Mouse (Mus musculus): ENCODE results near the gene Tmem39a. TPM values are rescaled to one million over a fixed set of nuclear protein-coding genes. Genes with fewer than 3 reads are reported as not detected.

Tmem39a gene
- total and polyA plus RNA-seq, 3 experiments: 52.3 to 137 (median 61.9) TPM

DNA sequence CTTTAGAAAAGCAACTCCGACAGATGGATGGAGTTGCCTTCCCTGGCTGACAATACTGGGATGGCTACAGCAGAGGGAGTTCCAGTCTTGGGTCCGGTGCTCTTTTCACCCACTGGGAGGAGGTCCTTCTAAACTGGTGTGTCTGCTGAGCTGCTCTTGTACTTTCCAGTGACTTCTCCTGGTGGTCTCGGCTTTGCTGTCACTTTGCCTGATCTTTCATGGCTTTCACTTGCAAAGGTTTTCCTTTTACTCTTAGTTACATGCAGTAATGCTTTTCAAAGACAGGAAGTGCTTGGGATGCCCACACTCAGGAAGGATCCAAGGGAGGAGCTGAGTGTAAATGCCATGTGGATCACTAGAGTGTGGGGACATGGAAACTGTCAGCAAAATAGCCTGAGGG, 33.0 kb downstream of the Tmem39a start:
- H3K9me3 ChIP-seq (replicated peaks; ENCODE audit: low read length): no peaks in the 10 kb centered on the region
- no peak overlapping the region for H3K27ac ChIP-seq (ENCODE audit: insufficient read depth, low read depth)
- no peaks in the 10 kb centered on the region for H3K79me2 ChIP-seq (replicated peaks; ENCODE audit: control insufficient read depth, extremely low read depth, insufficient read depth, poor library complexity, severe bottlenecking)
- in situ Hi-C loops (cut with MboI; ENCODE audit: low pct_ligation_motif_present, low pct_unique_long_range_greater_than_20kb, low sequenced_read_pairs): no loop called here
- peaks cover 39 to 78% of the 10 kb centered on the region in 2 experiments for H3K36me3 ChIP-seq (replicated peaks in 1 of 2; ENCODE audit: control insufficient read depth in 1 of 2, insufficient read depth in 1 of 2, low read length in 1 of 2)
- H3K4me2 ChIP-seq (ENCODE audit: insufficient read depth, low read depth, poor library complexity, severe bottlenecking): no peak overlapping the region
- H3K4me1 ChIP-seq (ENCODE audit: control insufficient read depth in 1 of 2, insufficient read depth in 2 of 2): peaks cover 3 to 16% of the 10 kb centered on the region in 2 experiments; a peak in 3 of 4 replicates
- TF ChIP-seq MYC (IDR thresholded peaks at IDR 0.05; ENCODE audit: low read depth, low read length) (no peak), CHD2 (IDR thresholded peaks at IDR 0.05; ENCODE audit: low read length) (no peak), EP300 (IDR thresholded peaks at IDR 0.05; ENCODE audit: low read length) (no peak), ZMIZ1 (IDR thresholded peaks at IDR 0.05; ENCODE audit: low read depth, low read length) (no peak), TBP (conservative IDR thresholded peaks at IDR 0.05; ENCODE audit: low read depth, low read length) (no peak), JUN (IDR thresholded peaks at IDR 0.05; ENCODE audit: insufficient read depth, low read depth, low read length) (no peak), MAZ (IDR thresholded peaks at IDR 0.05; ENCODE audit: low read depth, low read length) (no peak), RAD21 (IDR thresholded peaks at IDR 0.05; ENCODE audit: low read depth, low read length) (no peak), UBTF (IDR thresholded peaks at IDR 0.05; ENCODE audit: low read depth, low read length) (no peak)
- dilution Hi-C loops (cut with MboI; ENCODE audit: extremely low pct_ligation_motif_present, extremely low pct_unique_long_range_greater_than_20kb, low sequenced_read_pairs): no loop called here
- H3K9ac ChIP-seq (ENCODE audit: insufficient read depth, low read depth): no peak overlapping the region
- no peak overlapping the region for H3K4me3 ChIP-seq (replicated peaks in 1 of 3; ENCODE audit: low read depth in 2 of 3, low read length in 2 of 3, poor library complexity in 1 of 3)
- DNase-seq (ENCODE audit: extremely low read depth): no peak
- no peaks in the 10 kb centered on the region for H3K27me3 ChIP-seq (replicated peaks)

DNA sequence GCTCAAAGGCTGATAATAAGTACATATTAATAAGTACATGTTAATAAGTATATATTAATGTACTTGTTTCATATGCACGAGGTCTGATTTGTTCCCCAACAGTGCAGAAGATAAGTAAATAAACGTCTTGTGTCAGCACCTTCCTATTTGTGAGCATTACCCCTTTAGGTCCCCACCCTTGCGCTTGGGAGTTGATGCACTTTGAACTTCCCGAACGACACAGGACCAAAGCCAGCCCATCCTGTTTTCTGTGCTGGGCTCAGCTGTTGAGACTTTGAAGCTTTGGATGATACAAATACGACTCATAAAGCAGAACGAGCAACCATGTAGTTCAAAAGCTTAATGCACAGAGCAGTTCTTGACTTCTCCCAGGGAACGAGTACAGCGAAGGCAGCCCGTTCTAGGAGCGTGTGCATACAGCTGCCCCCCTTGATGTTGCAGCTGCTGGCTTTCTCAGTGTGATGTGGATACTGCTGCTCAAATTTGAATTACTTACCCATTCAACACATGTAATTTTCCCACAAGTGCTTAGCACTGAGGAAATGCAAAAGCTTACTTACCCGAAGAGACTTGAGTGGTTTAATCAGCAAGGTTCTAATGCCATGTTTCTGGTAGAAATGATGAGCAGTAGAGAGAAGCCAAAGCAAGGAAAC, 33.7 kb downstream of the Tmem39a start:
- dilution Hi-C loops (cut with MboI; ENCODE audit: extremely low pct_ligation_motif_present, extremely low pct_unique_long_range_greater_than_20kb, low sequenced_read_pairs): no loop called here
- H3K4me1 ChIP-seq (ENCODE audit: control insufficient read depth in 1 of 2, insufficient read depth in 2 of 2): peaks cover 3 to 10% of the 10 kb centered on the region in 2 experiments; a peak in 3 of 4 replicates

More for the DNA sequence above, 33.7 kb downstream of the Tmem39a start:
- Histone ChIP-seq H3K79me2 (replicated peaks; ENCODE audit: control insufficient read depth, extremely low read depth, insufficient read depth, poor library complexity, severe bottlenecking) (no peaks in the 10 kb centered on the region), H3K36me3 (replicated peaks in 1 of 2; ENCODE audit: control insufficient read depth in 1 of 2, insufficient read depth in 1 of 2, low read length in 1 of 2) (peaks cover 36 to 71% of the 10 kb centered on the region in 2 experiments), H3K27me3 (replicated peaks) (no peaks in the 10 kb centered on the region), H3K4me3 (replicated peaks in 1 of 3; ENCODE audit: low read depth in 2 of 3, low read length in 2 of 3, poor library complexity in 1 of 3) (no peak overlapping the region), H3K27ac (ENCODE audit: insufficient read depth, low read depth) (no peak overlapping the region), H3K9me3 (replicated peaks; ENCODE audit: low read length) (no peaks in the 10 kb centered on the region), H3K9ac (ENCODE audit: insufficient read depth, low read depth) (no peak overlapping the region), H3K4me2 (ENCODE audit: insufficient read depth, low read depth, poor library complexity, severe bottlenecking) (no peak overlapping the region)
- in situ Hi-C loops (cut with MboI; ENCODE audit: low pct_ligation_motif_present, low pct_unique_long_range_greater_than_20kb, low sequenced_read_pairs): no loop called here
- TF ChIP-seq SMC3 (IDR thresholded peaks at IDR 0.05; ENCODE audit: low read depth, low read length) (no peak), UBTF (IDR thresholded peaks at IDR 0.05; ENCODE audit: low read depth, low read length) (no peak), JUN (IDR thresholded peaks at IDR 0.05; ENCODE audit: insufficient read depth, low read depth, low read length) (no peak), IRF4 (IDR thresholded peaks at IDR 0.05; ENCODE audit: low read depth, low read length) (no peak), MAFK (IDR thresholded peaks at IDR 0.05; ENCODE audit: insufficient replicate concordance, low read length) (no peak), ZKSCAN1 (IDR thresholded peaks at IDR 0.05; ENCODE audit: borderline replicate concordance, low read depth, low read length) (no peak), CTCF (conservative IDR thresholded peaks at IDR 0.05 in 1 of 2, IDR thresholded peaks at IDR 0.05 in 1 of 2; ENCODE audit: low read depth in 2 of 2, low read length in 2 of 2) (no peak), TCF12 (IDR thresholded peaks at IDR 0.05; ENCODE audit: low read depth, low read length) (no peak), MXI1 (IDR thresholded peaks at IDR 0.05; ENCODE audit: low read depth, low read length) (no peak), HCFC1 (IDR thresholded peaks at IDR 0.05; ENCODE audit: low read depth, low read length) (no peak), PAX5 (IDR thresholded peaks at IDR 0.05; ENCODE audit: low read length) (no peak), JUND (conservative IDR thresholded peaks at IDR 0.05; ENCODE audit: low read depth, low read length) (no peak), USF1 (IDR thresholded peaks at IDR 0.05; ENCODE audit: low read depth, low read length) (no peak), ZNF384 (IDR thresholded peaks at IDR 0.05; ENCODE audit: low read depth, low read length) (no peak)
- no peak for DNase-seq (ENCODE audit: extremely low read depth)
